Mouse (Mus musculus) heart, embryonic 11.5 days (tissue): ENCODE results near the gene Klf1. TPM values are rescaled to one million over a fixed set of nuclear protein-coding genes. Genes with fewer than 3 reads are reported as not detected.

Source experiments
- ATAC-seq: fragments of 200-750 bp; cut with Nextera tagmentation; replicated peaks from 2 replicates; pipeline ENCODE4 v1.8.0; 2017; ENCODE audit warnings: moderate library complexity; ENCODE audit not compliant: insufficient number of reproducible peaks, low FRiP score, low TSS enrichment
- H3K27ac ChIP-seq: fragments of 300-500 bp; sonication (generic); 2 replicates; pipeline ENCODE4 v1.5.1; 2014; ENCODE audit warnings: mild to moderate bottlenecking, low read depth, low read length
- H3K27me3 ChIP-seq: fragments of 300-500 bp; sonication (generic); 2 replicates; pipeline ENCODE4 v1.6.1; 2014; ENCODE audit warnings: mild to moderate bottlenecking, low read length, mixed read lengths; ENCODE audit not compliant: control insufficient read depth, insufficient read depth
- H3K36me3 ChIP-seq: fragments of 300-500 bp; sonication (generic); 2 replicates; pipeline ENCODE4 v1.6.1; 2014; ENCODE audit warnings: mild to moderate bottlenecking, low read length, moderate library complexity, mixed read lengths; ENCODE audit not compliant: control insufficient read depth, insufficient read depth
- H3K4me1 ChIP-seq: fragments of 300-500 bp; sonication (generic); 2 replicates; pipeline ENCODE4 v1.6.1; 2014; ENCODE audit warnings: low read length; ENCODE audit not compliant: control insufficient read depth, insufficient read depth
- H3K4me2 ChIP-seq: fragments of 300-500 bp; sonication (generic); 2 replicates; pipeline ENCODE4 v1.6.1; 2014; ENCODE audit warnings: mild to moderate bottlenecking, moderate library complexity
- H3K4me3 ChIP-seq: fragments of 300-500 bp; sonication (generic); 2 replicates; pipeline ENCODE4 v1.5.1; 2014; ENCODE audit warnings: low read depth, low read length
- H3K9ac ChIP-seq: fragments of 300-500 bp; sonication (generic); 2 replicates; pipeline ENCODE4 v1.6.1; 2014; ENCODE audit warnings: mild to moderate bottlenecking, low read depth, low read length, moderate library complexity
- H3K9me3 ChIP-seq: fragments of 300-500 bp; sonication (generic); replicated peaks from 2 replicates; pipeline ENCODE4 v1.6.1; 2016; ENCODE audit warnings: low read length; ENCODE audit not compliant: control insufficient read depth
- WGBS: fragments of 180-500 bp; shearing (Covaris S2); extraction: QIAGEN DNeasy Blood & Tissue Kit; methylation state at CpG from one replicate; pipeline ENCODE4 v1.1.7; 2014; ENCODE audit not compliant: insufficient replicate concordance; 5-methylcytosine and 5-hydroxymethylcytosine counted together
- polyA plus RNA-seq: library from polyadenylated mRNA; unstranded; fragments of >200 nt; fragmentation: Nextera tagmentation; extraction: Ambion mirVana; gene quantifications from 2 replicates; pipeline ENCODE4 v1.2.1, GENCODE M21; 2014

The Klf1 gene
- polyA plus RNA-seq, 1 experiment from 2014 or later = 65.0 TPM

GRCm38 (mm10) chr8:84934860-84935259 lies 33.1 kb downstream of the Klf1 start:
- no peak overlapping the region for H3K4me2 ChIP-seq
- WGBS = 4% methylated on average over 15 of the region's 15 CpGs
- no peaks in the 10 kb centered on the region for H3K9me3 ChIP-seq
- H3K4me3 ChIP-seq = no peak overlapping the region
- ATAC-seq = no peak
- no peak overlapping the region for H3K9ac ChIP-seq
- H3K36me3 ChIP-seq = no peaks in the 10 kb centered on the region
- H3K27me3 ChIP-seq = peaks cover 77% of the 10 kb centered on the region
- no peak overlapping the region for H3K27ac ChIP-seq
- peaks cover 18% of the 10 kb centered on the region for H3K4me1 ChIP-seq

DNA sequence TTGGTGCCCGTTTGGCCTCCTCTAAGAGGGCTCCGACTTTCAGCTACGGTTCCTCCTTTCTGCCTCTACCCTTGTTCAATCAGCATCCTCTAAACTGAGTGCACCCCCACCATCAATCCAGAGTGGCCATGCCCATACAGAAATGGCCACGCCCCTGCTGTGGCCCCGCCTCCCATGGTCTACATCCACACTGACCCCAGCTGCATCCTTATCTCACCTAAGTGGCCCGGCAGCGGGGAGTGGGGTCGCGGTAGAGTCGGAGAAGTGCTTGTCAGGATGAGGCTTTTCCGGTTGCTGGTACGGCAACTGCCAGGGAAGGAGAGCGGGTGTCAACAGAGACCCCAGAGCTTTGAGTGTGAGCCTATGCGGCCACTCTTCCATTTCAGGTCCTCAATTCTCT lies 33.8 kb downstream of the Klf1 start:
- peak overlapping the region; percentile 5; the same call in 1 of the 2 replicates for H3K4me3 ChIP-seq
- H3K27me3 ChIP-seq = peaks cover 74% of the 10 kb centered on the region
- H3K4me1 ChIP-seq = peaks cover 18% of the 10 kb centered on the region
- H3K4me2 ChIP-seq = no peak overlapping the region; the same call in 1 of the 2 replicates
- H3K9me3 ChIP-seq = no peaks in the 10 kb centered on the region
- no peak for ATAC-seq
- no peak overlapping the region for H3K9ac ChIP-seq
- H3K27ac ChIP-seq = no peak overlapping the region
- 5% methylated on average over 14 of the region's 14 CpGs for WGBS
- no peaks in the 10 kb centered on the region for H3K36me3 ChIP-seq

- peaks cover 18% of the 10 kb centered on the region for H3K4me1 ChIP-seq
- H3K9me3 ChIP-seq = no peaks in the 10 kb centered on the region
- H3K4me2 ChIP-seq = peak overlapping the region; percentile 78
- H3K27me3 ChIP-seq = peaks cover 75% of the 10 kb centered on the region
- no peaks in the 10 kb centered on the region for H3K36me3 ChIP-seq
- no peak overlapping the region for H3K9ac ChIP-seq
- H3K27ac ChIP-seq = no peak overlapping the region
- H3K4me3 ChIP-seq = peak overlapping the region; percentile 47
- 29% methylated on average over 23 of the region's 23 CpGs for WGBS
- ATAC-seq = no peak; the same call in 1 of the 2 replicates
Measured at GRCm38 (mm10) chr8:84936041-84936961, 34.6 kb downstream of the Klf1 start.

GRCm38 (mm10) chr8:84936962-84937546 lies 35.3 kb downstream of the Klf1 start, which contains the start of gene Mast1:
Gene Mast1, minus strand, starts transcription at chr8:84937359.
- peak within 1 kb of the TSS; percentile 11 for H3K9ac ChIP-seq
- H3K4me1 ChIP-seq = peaks cover 18% of the 10 kb centered on the region
- WGBS = 1% methylated on average over 45 of the region's 50 CpGs
- H3K4me3 ChIP-seq = peak within 1 kb of the TSS; percentile 47
- H3K4me2 ChIP-seq = peak within 1 kb of the TSS; percentile 78
- H3K9me3 ChIP-seq = no peaks in the 10 kb centered on the region
- H3K27ac ChIP-seq = no peak within 1 kb of the TSS
- no peaks in the 10 kb centered on the region for H3K36me3 ChIP-seq
- peak; percentile 61; the same call in 1 of the 2 replicates for ATAC-seq
- H3K27me3 ChIP-seq = peaks cover 73% of the 10 kb centered on the region

DNA sequence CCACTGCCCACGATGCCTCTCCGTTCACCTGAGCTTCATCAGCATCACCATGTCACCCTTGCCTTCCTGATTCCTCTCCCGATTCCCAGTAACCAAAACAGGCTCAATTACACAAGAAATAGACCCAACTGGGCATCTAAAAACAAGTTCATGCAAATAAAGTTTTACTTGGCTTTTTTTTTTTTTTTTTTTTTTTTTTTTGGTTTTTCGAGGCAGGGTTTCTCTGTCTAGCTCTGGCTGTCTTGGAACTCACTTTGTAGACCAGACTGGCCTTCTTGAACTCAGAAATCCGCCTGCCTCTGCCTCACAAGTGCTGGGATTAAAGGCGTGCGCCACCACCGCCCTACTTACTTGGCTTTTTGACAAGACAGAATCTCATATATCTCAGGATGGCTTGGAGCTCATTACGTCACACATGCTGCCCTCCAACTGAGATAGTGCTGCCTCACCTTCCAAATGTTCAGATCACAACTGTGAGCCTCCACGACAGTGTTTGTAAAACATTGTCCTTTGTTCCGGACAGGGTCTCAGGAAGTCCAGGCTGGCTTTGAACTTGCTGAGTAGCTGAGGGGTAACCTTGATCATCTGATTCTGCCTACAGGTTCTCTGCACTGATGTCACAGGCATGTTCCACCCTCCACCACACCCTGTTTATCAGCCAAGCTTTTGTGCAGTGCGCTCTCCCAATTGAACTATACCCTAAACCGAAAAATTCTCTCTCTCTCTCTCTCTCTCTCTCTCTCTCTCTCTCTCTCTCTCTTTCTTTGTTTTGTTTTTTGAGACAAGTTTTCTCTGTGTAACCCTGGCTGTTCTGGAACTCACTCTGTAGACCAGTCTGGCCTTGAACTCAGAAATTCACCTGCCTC lies 36.1 kb downstream of the Klf1 start:
- no peaks in the 10 kb centered on the region for H3K9me3 ChIP-seq
- peaks cover 71% of the 10 kb centered on the region for H3K27me3 ChIP-seq
- peak overlapping the region; percentile 78 for H3K4me2 ChIP-seq
- no peak overlapping the region for H3K4me3 ChIP-seq
- H3K27ac ChIP-seq = no peak overlapping the region
- WGBS = 65% methylated on average over 13 of the region's 13 CpGs
- no peak for ATAC-seq
- H3K4me1 ChIP-seq = peaks cover 18% of the 10 kb centered on the region
- H3K9ac ChIP-seq = no peak overlapping the region
- no peaks in the 10 kb centered on the region for H3K36me3 ChIP-seq

GRCm38 (mm10) chr8:84943699-84944098 lies 42.0 kb downstream of the Klf1 start:
- Histone ChIP-seq H3K9me3 (no peaks in the 10 kb centered on the region), H3K4me1 (peaks cover 4% of the 10 kb centered on the region; the same call in 1 of the 2 replicates), H3K9ac (no peak overlapping the region), H3K4me2 (no peak overlapping the region), H3K27me3 (peaks cover 66% of the 10 kb centered on the region), H3K4me3 (no peak overlapping the region), H3K36me3 (no peaks in the 10 kb centered on the region), H3K27ac (no peak overlapping the region)
- 21% methylated on average over 4 of the region's 4 CpGs for WGBS
- no peak for ATAC-seq

- Histone ChIP-seq H3K4me3 (no peak overlapping the region), H3K27me3 (peaks cover 64% of the 10 kb centered on the region), H3K9me3 (no peaks in the 10 kb centered on the region), H3K27ac (no peak overlapping the region), H3K4me2 (peak overlapping the region; percentile 14; the same call in 1 of the 2 replicates), H3K4me1 (peaks cover 4% of the 10 kb centered on the region; the same call in 1 of the 2 replicates), H3K9ac (no peak overlapping the region), H3K36me3 (no peaks in the 10 kb centered on the region)
- WGBS = 3% methylated on average over 26 of the region's 26 CpGs
- ATAC-seq = peak; percentile 57; the same call in 1 of the 2 replicates
Measured at GRCm38 (mm10) chr8:84944478-84945160, 42.9 kb downstream of the Klf1 start.
